Mouse (Mus musculus) left cerebral cortex, postnatal 10 days (tissue): ENCODE results near the gene Set. TPM values are rescaled to one million over a fixed set of nuclear protein-coding genes. Genes with fewer than 3 reads are reported as not detected.

ENCODE experiments used
- DNase-seq, 2 experiments: peaks; one replicate each; pipeline ENCODE4 v3.0.0; 2021 to 2022; ENCODE audit warnings: low spot score in 2 of 2, mixed read lengths in 1 of 2; ENCODE audit errors: extremely low spot score in 1 of 2
- intact Hi-C: fragments of 180-260 bp; cut with DNase I; formaldehyde crosslinking; loops from one replicate; pipeline ENCODE4 v1.15.1; 2025
- total RNA-seq, 2 experiments: library from RNA; stranded (reverse); gene quantifications; 2 replicates each; pipeline ENCODE4 v1.2.3; 2021

The Set gene
- 100 to 1,000 TPM; 219 to 220 TPM for total RNA-seq

GRCm38 (mm10) chr2:30057223-30057904 lies at the start of gene Set:
Gene Set, plus strand, starts transcription at chr2:30057378.
- intact Hi-C loops = no loop called here
- DNase-seq = peak in 1 of 2 experiments; percentile 31

GRCm38 (mm10) chr2:30009101-30009500 lies 48.1 kb upstream of the Set start:
- intact Hi-C loops = no loop called here
- DNase-seq = no peak

GRCm38 (mm10) chr2:30010840-30011281 lies 46.3 kb upstream of the Set start:
- intact Hi-C loops = no loop called here
- peak; percentile 31 to 61 for DNase-seq

GRCm38 (mm10) chr2:30014326-30014966 lies 42.7 kb upstream of the Set start:
- intact Hi-C loops = no loop called here
- no peak for DNase-seq

- intact Hi-C loops = loop anchor here (5.0 kb wide), 1 partner anchor 33 kb away; no protein-coding TSS in a partner anchor
- DNase-seq = no peak
Measured at GRCm38 (mm10) chr2:30025454-30025853, 31.7 kb upstream of the Set start.

- intact Hi-C loops = loop anchor here (5.0 kb wide), 1 partner anchor 35 kb away; no protein-coding TSS in a partner anchor
- DNase-seq = no peak
Measured at GRCm38 (mm10) chr2:30026997-30027396, 30.2 kb upstream of the Set start.

GRCm38 (mm10) chr2:30032244-30032846 lies 24.8 kb upstream of the Set start:
- intact Hi-C loops = no loop called here
- peak in 1 of 2 experiments; percentile 47 for DNase-seq

- peak in 1 of 2 experiments; percentile 36 for DNase-seq
- intact Hi-C loops = no loop called here
Measured at GRCm38 (mm10) chr2:30032957-30033356, 24.2 kb upstream of the Set start.

GRCm38 (mm10) chr2:30037762-30038161 lies 19.4 kb upstream of the Set start:
- intact Hi-C loops = no loop called here
- no peak for DNase-seq

GRCm38 (mm10) chr2:30038370-30038769 lies 18.8 kb upstream of the Set start:
- no peak for DNase-seq
- intact Hi-C loops = no loop called here

- intact Hi-C loops = no loop called here
Measured at GRCm38 (mm10) chr2:30039687-30040086, 17.5 kb upstream of the Set start.

GRCm38 (mm10) chr2:30042445-30042844 lies 14.7 kb upstream of the Set start:
- DNase-seq = peak in 1 of 2 experiments; percentile 88
- intact Hi-C loops = no loop called here

More at GRCm38 (mm10) chr2:30039687-30040086, 17.5 kb upstream of the Set start:
- DNase-seq = no peak

GRCm38 (mm10) chr2:30044550-30044949 lies 12.6 kb upstream of the Set start:
- DNase-seq = no peak
- intact Hi-C loops = no loop called here

- intact Hi-C loops = no loop called here
Measured at GRCm38 (mm10) chr2:30047127-30047526, 10.1 kb upstream of the Set start.

GRCm38 (mm10) chr2:30048101-30048501 lies 9.1 kb upstream of the Set start:
- DNase-seq = no peak
- intact Hi-C loops = no loop called here

More at GRCm38 (mm10) chr2:30047127-30047526, 10.1 kb upstream of the Set start:
- no peak for DNase-seq

- peak; percentile 97 to 98 for DNase-seq
- intact Hi-C loops = no loop called here
Measured at GRCm38 (mm10) chr2:30048699-30049388, 8.3 kb upstream of the Set start, which contains the start of gene Wdr34. Gene Wdr34, minus strand, starts transcription at chr2:30048881.

GRCm38 (mm10) chr2:30049831-30050230 lies 7.3 kb upstream of the Set start:
- intact Hi-C loops = no loop called here
- no peak for DNase-seq

GRCm38 (mm10) chr2:30051992-30052761 lies 5.0 kb upstream of the Set start:
- intact Hi-C loops = no loop called here
- no peak for DNase-seq
